Mouse (Mus musculus) layer of hippocampus, adult 9-11 months (tissue): ENCODE measurements around the gene Ntrk1.

Source experiments
- DNase-seq: peaks from one replicate; pipeline ENCODE4 v3.0.0; 2022

Gene Ntrk1

GRCm38 (mm10) chr3:87749036-87749435 is 45.9 kb downstream of the Ntrk1 start:
- DNase-seq, result peak; percentile 63

GRCm38 (mm10) chr3:87748431-87748830 is 46.5 kb downstream of the Ntrk1 start, which contains the start of gene Lrrc71:
TSS of gene Lrrc71 (minus strand) at chr3:87748625.
- DNase-seq, result no peak

GRCm38 (mm10) chr3:87745036-87745659 is 49.8 kb downstream of the Ntrk1 start:
- no peak for DNase-seq

- no peak for DNase-seq
Observed at GRCm38 (mm10) chr3:87743927-87744326, 51.0 kb downstream of the Ntrk1 start.

- DNase-seq, result no peak
Observed at GRCm38 (mm10) chr3:87742735-87743134, 52.2 kb downstream of the Ntrk1 start.

- no peak for DNase-seq
Observed at GRCm38 (mm10) chr3:87742013-87742412, 52.9 kb downstream of the Ntrk1 start.

GRCm38 (mm10) chr3:87738906-87739305 is 56.1 kb downstream of the Ntrk1 start:
- DNase-seq, result no peak

- DNase-seq, result no peak
Observed at GRCm38 (mm10) chr3:87735335-87735734, 59.6 kb downstream of the Ntrk1 start.

- no peak for DNase-seq
Observed at GRCm38 (mm10) chr3:87733984-87734761, 60.8 kb downstream of the Ntrk1 start.

- no peak for DNase-seq
Observed at GRCm38 (mm10) chr3:87733098-87733497, 61.9 kb downstream of the Ntrk1 start.

GRCm38 (mm10) chr3:87728696-87729095 is 66.3 kb downstream of the Ntrk1 start:
- no peak for DNase-seq
